Mouse (Mus musculus): ENCODE data around the gene Lrrc25.

DNA sequence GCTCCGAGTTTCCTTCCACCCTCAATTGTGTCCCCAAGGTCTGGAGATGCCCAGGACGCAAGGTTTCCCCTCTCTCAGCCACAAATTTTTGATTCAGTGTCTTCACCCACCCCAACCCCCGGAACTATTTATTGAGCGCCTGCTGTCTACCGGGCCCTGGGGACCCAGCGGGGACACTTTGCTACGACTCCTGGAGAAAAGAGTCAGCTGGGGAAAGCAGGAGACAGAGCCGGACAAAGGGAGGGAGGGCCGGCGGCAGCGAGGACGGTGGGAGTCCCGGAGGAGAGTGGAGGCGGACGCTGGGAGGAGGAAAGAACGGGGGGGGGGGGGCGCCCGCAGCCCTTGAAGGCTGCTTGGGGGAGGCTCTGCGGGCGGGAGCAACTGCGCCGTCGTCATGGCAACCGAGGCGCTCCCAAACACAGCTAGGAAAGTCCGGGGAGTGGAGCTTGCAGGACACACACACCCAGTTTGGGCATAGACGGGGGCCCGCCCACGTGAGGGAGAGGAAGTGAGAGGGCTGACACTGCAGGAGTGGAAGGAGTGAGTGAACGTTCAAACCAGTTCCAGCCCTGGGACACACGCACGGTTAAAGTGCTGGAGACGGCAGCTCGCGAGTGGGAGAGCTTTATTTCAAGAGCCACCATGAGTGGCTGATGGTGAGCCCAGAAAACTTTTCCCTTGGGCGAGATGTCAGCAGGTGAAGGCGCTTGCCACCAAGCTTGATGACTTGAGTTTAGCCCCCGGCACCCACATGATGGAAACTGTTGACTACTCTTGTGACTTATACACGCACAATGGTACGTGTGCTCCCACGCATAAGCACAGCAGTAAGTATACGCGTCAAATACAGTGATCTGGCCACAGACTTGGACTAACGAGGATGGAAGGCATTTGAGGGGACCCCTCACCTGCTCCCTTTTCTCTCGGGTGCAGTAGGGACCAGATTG is 5.8 kb upstream of the Lrrc25 start:
- no peak for TF ChIP-seq TCF12 (IDR thresholded peaks at IDR 0.05; ENCODE audit: insufficient read depth, poor library complexity, severe bottlenecking)
- no peak for TF ChIP-seq POLR2A (IDR thresholded peaks at IDR 0.05; ENCODE audit: insufficient read length, low read depth)
- TF ChIP-seq USF1 (IDR thresholded peaks at IDR 0.05; ENCODE audit: low read depth), result peak; percentile 50
- TF ChIP-seq MYOD1 (IDR thresholded peaks at IDR 0.05; ENCODE audit: control insufficient read depth in 1 of 3, insufficient read length in 2 of 3, low read depth in 2 of 3), result no peak
- no peak for TF ChIP-seq CEBPB (IDR thresholded peaks at IDR 0.05; ENCODE audit: insufficient read depth, poor library complexity, severe bottlenecking)
- no peak for TF ChIP-seq E2F4 (IDR thresholded peaks at IDR 0.05; ENCODE audit: insufficient read depth)
- no peak for TF ChIP-seq POLR2AphosphoS2 (IDR thresholded peaks at IDR 0.05; ENCODE audit: insufficient read length, low read depth)

Measured in myocyte (in vitro differentiated cells).